ENCODE assay signal across 12 mouse cellular contexts in genomic region chr4:45578554-45579370, GRCm38 (mm10). TPM values are rescaled to one million over a fixed set of nuclear protein-coding genes. Genes with fewer than 3 reads are reported as not detected.
A peak's percentile ranks its signal among the peaks of the same experiment; 100 is the strongest.
DNase-seq lines count a peak whose midpoint lies in the region; ATAC-seq lines count a peak whose summit lies in the region.
"Had no signal": no experiment of that assay in that cellular context is flagged by ENCODE, and none has a peak within 500 bp of the region (broad histone marks: within the 10 kb centered on the region; RNA-seq: fewer than 3 reads in every experiment).

No protein-coding gene starts in this region.

- DNase-seq in heart, adult 11 months: peak; percentile 27
- DNase-seq in embryo, embryonic 10.5 days (ENCODE audit: low spot score): peak; percentile 76
- no peak for DNase-seq in layer of hippocampus, adult 9-11 months
- DNase-seq in urinary bladder, adult 2 months (ENCODE audit: low spot score): no peak
- no peak for DNase-seq in ovary, postnatal 36 days (ENCODE audit: low spot score)
- DNase-seq: B cell, adult 2 months; cerebellum, adult 2 months; heart, postnatal 36 days had no signal

- H3K27ac ChIP-seq in heart, embryonic 11.5 days (ENCODE audit: low read depth, low read length): no peak overlapping the region
- H3K27ac ChIP-seq in kidney, embryonic 16.5 days (ENCODE audit: low read length): peak overlapping the region; percentile 69
- H3K27ac ChIP-seq in liver, embryonic 16.5 days (ENCODE audit: low read length): no peak overlapping the region
- H3K27ac ChIP-seq: limb, embryonic 15.5 days had no signal

- no peaks in the 10 kb centered on the region for H3K9me3 ChIP-seq in heart, embryonic 11.5 days (replicated peaks; ENCODE audit: control insufficient read depth, low read length)
- no peaks in the 10 kb centered on the region for H3K9me3 ChIP-seq in kidney, embryonic 16.5 days (ENCODE audit: low read length)
- no peaks in the 10 kb centered on the region for H3K9me3 ChIP-seq in liver, embryonic 16.5 days (replicated peaks; ENCODE audit: control insufficient read depth, low read length)
- H3K9me3 ChIP-seq: limb, embryonic 15.5 days had no signal

- 33% methylated on average over 22 of the region's 22 CpGs for WGBS in heart, embryonic 11.5 days (ENCODE audit: insufficient replicate concordance)
- WGBS in kidney, embryonic 16.5 days: 17% methylated on average over 22 of the region's 22 CpGs
- WGBS in liver, embryonic 16.5 days (ENCODE audit: insufficient replicate concordance): 46% methylated on average over 21 of the region's 22 CpGs

- H3K4me2 ChIP-seq in heart, embryonic 11.5 days: no peak overlapping the region
- no peak overlapping the region for H3K4me2 ChIP-seq in kidney, embryonic 16.5 days (replicated peaks; ENCODE audit: low read depth, low read length)
- H3K4me2 ChIP-seq in liver, embryonic 16.5 days (ENCODE audit: low read depth, low read length): no peak overlapping the region
- H3K4me2 ChIP-seq: limb, embryonic 15.5 days had no signal

- no peaks in the 10 kb centered on the region for H3K36me3 ChIP-seq in heart, embryonic 11.5 days (ENCODE audit: control insufficient read depth, insufficient read depth, low read length)
- no peaks in the 10 kb centered on the region for H3K36me3 ChIP-seq in kidney, embryonic 16.5 days (ENCODE audit: insufficient read depth, low read length)
- no peaks in the 10 kb centered on the region for H3K36me3 ChIP-seq in liver, embryonic 16.5 days (ENCODE audit: control insufficient read depth, insufficient read depth)
- H3K36me3 ChIP-seq: limb, embryonic 15.5 days had no signal

- no peak overlapping the region for H3K4me3 ChIP-seq in heart, embryonic 11.5 days (ENCODE audit: low read depth, low read length)
- H3K4me3 ChIP-seq in kidney, embryonic 16.5 days (ENCODE audit: low read length): no peak overlapping the region
- H3K4me3 ChIP-seq in liver, embryonic 16.5 days (ENCODE audit: low read depth, low read length): no peak overlapping the region
- H3K4me3 ChIP-seq: limb, embryonic 15.5 days had no signal

- no peaks in the 10 kb centered on the region for H3K27me3 ChIP-seq in heart, embryonic 11.5 days (ENCODE audit: control insufficient read depth, insufficient read depth, low read length)
- H3K27me3 ChIP-seq in kidney, embryonic 16.5 days (ENCODE audit: insufficient read depth, low read length): no peaks in the 10 kb centered on the region
- no peaks in the 10 kb centered on the region for H3K27me3 ChIP-seq in liver, embryonic 16.5 days (ENCODE audit: control insufficient read depth, insufficient read depth, low read depth, low read length)

- H3K4me1 ChIP-seq in heart, embryonic 11.5 days (ENCODE audit: control insufficient read depth, insufficient read depth, low read length): no peaks in the 10 kb centered on the region
- peaks cover 32% of the 10 kb centered on the region for H3K4me1 ChIP-seq in kidney, embryonic 16.5 days (ENCODE audit: insufficient read depth, low read length)
- no peaks in the 10 kb centered on the region; the same call in 1 of the 2 replicates for H3K4me1 ChIP-seq in liver, embryonic 16.5 days (ENCODE audit: control insufficient read depth, low read depth, low read length)

- H3K9ac ChIP-seq in heart, embryonic 11.5 days (ENCODE audit: low read depth, low read length): no peak overlapping the region
- no peak overlapping the region; the same call in 1 of the 2 replicates for H3K9ac ChIP-seq in kidney, embryonic 16.5 days (replicated peaks; ENCODE audit: low read length)
- H3K9ac ChIP-seq in liver, embryonic 16.5 days (ENCODE audit: low read depth, low read length): no peak overlapping the region
- H3K9ac ChIP-seq: limb, embryonic 15.5 days had no signal

- no peak for ATAC-seq in heart, embryonic 11.5 days (replicated peaks; ENCODE audit: insufficient number of reproducible peaks, low FRiP score, low TSS enrichment)
- ATAC-seq in kidney, embryonic 16.5 days (ENCODE audit: low FRiP score, low TSS enrichment): peak; percentile 71
- peak; percentile 56 for ATAC-seq in liver, embryonic 16.5 days (ENCODE audit: low read depth)

RNA-seq across cellular contexts. Expression of gene Shb, which starts 46.5 kb away (rescaled TPM):
- polyA plus RNA-seq in heart, embryonic 11.5 days (2014; fragmentation: Nextera tagmentation; extraction: Ambion mirVana): 9.2 and 11.1 TPM in 2 replicates
- polyA plus RNA-seq in kidney, embryonic 16.5 days (2015; fragmentation: Nextera tagmentation; extraction: Ambion mirVana): 2.7 and 3.1 TPM in 2 replicates
- 1.4 and 1.5 TPM in 2 replicates for polyA plus RNA-seq in liver, embryonic 16.5 days (2015; fragmentation: Nextera tagmentation; extraction: Ambion mirVana)
- 29.4 and 40.4 TPM in 2 replicates for polyA plus RNA-seq in urinary bladder, adult 2 months (2012; rRNA removed)

Comparison
In these comparisons a context has a peak if more than half of its experiments do, and no peak if none do; other contexts are left out.
1. DNase-seq: peak in heart, adult 11 months (single experiment) and embryo, embryonic 10.5 days (single experiment); none in layer of hippocampus, adult 9-11 months (single experiment), urinary bladder, adult 2 months (single experiment) and ovary, postnatal 36 days (single experiment).